Mouse (Mus musculus) monocyte, adult 59 days (primary cell): ENCODE measurements around the gene Tmem132e. TPM values are rescaled to one million over a fixed set of nuclear protein-coding genes. Genes with fewer than 3 reads are reported as not detected.

Source experiments
- total RNA-seq, 2 experiments: library from RNA; stranded (reverse); gene quantifications; one replicate each; pipeline ENCODE4 v1.2.4; 2023

Gene Tmem132e
- total RNA-seq = not detected

GRCm38 (mm10) chr11:82388371-82389313 is at the start of gene Tmem132e:
Gene Tmem132e, plus strand, starts transcription at chr11:82388900.

Other genes starting within 250 kb of the Tmem132e start
- gene Ccl1, start 83.2 kb upstream of the Tmem132e start, total RNA-seq = not detected